Comparison of ENCODE assay signal across 8 mouse cellular contexts in the genomic region with DNA sequence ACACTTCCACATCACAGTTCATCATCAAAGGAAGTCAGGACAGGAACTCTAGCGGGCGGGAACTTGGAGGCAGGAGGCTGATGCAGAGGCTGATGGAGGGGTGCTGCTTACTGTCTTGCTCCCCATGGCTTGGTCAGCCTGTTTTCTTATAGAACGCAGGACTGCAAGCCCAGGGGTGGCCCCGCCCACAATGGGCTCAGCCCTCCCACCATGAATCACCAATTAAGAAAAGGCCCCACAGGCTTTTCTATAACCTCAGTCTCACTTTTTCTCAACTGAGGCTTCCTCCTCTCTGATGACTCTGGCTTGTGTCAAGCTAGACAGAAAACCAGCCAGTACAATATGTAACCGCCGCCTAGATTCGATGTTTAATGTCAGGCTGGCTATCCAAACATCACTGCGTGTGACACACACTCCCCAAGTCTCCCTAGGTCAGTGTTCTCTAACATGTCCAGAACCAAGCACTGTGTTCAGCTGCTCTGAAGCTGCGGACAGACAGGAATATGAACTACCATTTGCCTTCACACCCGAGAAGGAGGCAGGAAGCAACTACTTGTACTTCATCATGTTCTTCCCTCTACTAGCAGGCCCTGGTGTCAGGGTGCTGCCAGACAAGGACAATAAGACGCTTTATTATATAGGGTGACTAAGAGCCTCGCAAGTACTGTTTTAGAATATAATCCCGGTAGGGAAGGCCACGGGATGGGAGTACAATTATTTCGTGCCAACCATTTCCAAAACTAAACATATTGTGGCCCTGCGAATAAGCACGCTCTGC. TPM values are rescaled to one million over a fixed set of nuclear protein-coding genes. Genes with fewer than 3 reads are reported as not detected.
A peak's percentile ranks its signal among the peaks of the same experiment; 100 is the strongest.
DNase-seq lines count a peak whose midpoint lies in the region; ATAC-seq and TF ChIP-seq lines count a peak whose summit lies in the region.

No protein-coding gene starts in this region.

- H3K36me3 ChIP-seq in forebrain, postnatal 0 days (ENCODE audit: insufficient read depth), result no peaks in the 10 kb centered on the region
- H3K36me3 ChIP-seq in macrophage (ENCODE audit: inconsistent target), result no peaks in the 10 kb centered on the region
- no peaks in the 10 kb centered on the region for H3K36me3 ChIP-seq in stomach, embryonic 14.5 days (ENCODE audit: control insufficient read depth, insufficient read depth, low read length)

- no peak for ATAC-seq in forebrain, postnatal 0 days
- ATAC-seq in stomach, embryonic 14.5 days (ENCODE audit: insufficient number of reproducible peaks, insufficient read depth, low FRiP score, low read depth), result no peak
- no peak for ATAC-seq in granulocyte monocyte progenitor cell, adult 5-6 weeks (replicated peaks; ENCODE audit: poor library complexity, severe bottlenecking)

- H3K79me2 ChIP-seq in macrophage (ENCODE audit: inconsistent target), result peaks cover 56% of the 10 kb centered on the region

- H3K4me3 ChIP-seq in forebrain, postnatal 0 days (ENCODE audit: low read depth, low read length), result peak overlapping the region; percentile 93
- H3K4me3 ChIP-seq in macrophage (ENCODE audit: inconsistent target), result peak overlapping the region; percentile 62
- peak overlapping the region; percentile 92 for H3K4me3 ChIP-seq in stomach, embryonic 14.5 days (ENCODE audit: low read depth, low read length)

- no peak for TF ChIP-seq CTCF in forebrain, postnatal 0 days (IDR thresholded peaks at IDR 0.05; ENCODE audit: low read depth)

- H3K9ac ChIP-seq in forebrain, postnatal 0 days, result peak overlapping the region; percentile 87
- peak overlapping the region; percentile 90; the same call in 1 of the 2 replicates for H3K9ac ChIP-seq in stomach, embryonic 14.5 days (replicated peaks; ENCODE audit: low read depth, low read length)

- H3K9me3 ChIP-seq in forebrain, postnatal 0 days (ENCODE audit: low read length), result no peaks in the 10 kb centered on the region
- H3K9me3 ChIP-seq in stomach, embryonic 14.5 days (ENCODE audit: control insufficient read depth, low read depth, low read length), result no peaks in the 10 kb centered on the region

- peaks cover 22% of the 10 kb centered on the region; the same call in 1 of the 2 replicates for H3K4me1 ChIP-seq in forebrain, postnatal 0 days (ENCODE audit: insufficient read depth)
- peaks cover 44% of the 10 kb centered on the region for H3K4me1 ChIP-seq in stomach, embryonic 14.5 days (ENCODE audit: control insufficient read depth, insufficient read depth, low read length)

- H3K27ac ChIP-seq in forebrain, postnatal 0 days (ENCODE audit: low read depth, low read length), result peak overlapping the region; percentile 94
- peak overlapping the region; percentile 88 for H3K27ac ChIP-seq in macrophage
- peak overlapping the region; percentile 96 for H3K27ac ChIP-seq in stomach, embryonic 14.5 days (ENCODE audit: low read length)

- DNase-seq in gastrocnemius, postnatal 25 days, result peak; percentile 40
- DNase-seq in gastrocnemius, postnatal 10 days, result no peak
- peak; percentile 62 for DNase-seq in adrenal gland, postnatal 10 days
- peak; percentile 41 for DNase-seq in forebrain, postnatal 0 days
- DNase-seq in kidney, postnatal 10 days, result peak; percentile 72

- 11% methylated on average over 17 of the region's 17 CpGs for WGBS in forebrain, postnatal 0 days
- WGBS in macrophage (ENCODE audit: missing documents), result 17% methylated on average over 17 of the region's 17 CpGs
- 9% methylated on average over 17 of the region's 17 CpGs for WGBS in stomach, embryonic 14.5 days

- H3K4me2 ChIP-seq in forebrain, postnatal 0 days (ENCODE audit: low read depth), result peak overlapping the region; percentile 73
- H3K4me2 ChIP-seq in stomach, embryonic 14.5 days (replicated peaks; ENCODE audit: low read depth, low read length), result peak overlapping the region; percentile 57

- H3K27me3 ChIP-seq in forebrain, postnatal 0 days (ENCODE audit: insufficient read depth, low read length), result no peaks in the 10 kb centered on the region
- no peaks in the 10 kb centered on the region for H3K27me3 ChIP-seq in stomach, embryonic 14.5 days (ENCODE audit: control insufficient read depth, insufficient read depth, low read length)

RNA-seq across cellular contexts. Expression of a gene that starts 1.4 kb away (rescaled TPM):
- total RNA-seq in gastrocnemius, postnatal 25 days (2021), result 10 to 100 TPM; 11.9 to 17.1 TPM
- 10 to 100 TPM; 39.1 to 48.9 TPM for total RNA-seq in gastrocnemius, postnatal 10 days (2021)
- 10 to 100 TPM; 66.4 to 78.9 TPM for total RNA-seq in adrenal gland, postnatal 10 days (2021)
- 159 and 178 TPM in 2 replicates for total RNA-seq in forebrain, postnatal 0 days (2014; rRNA removed)
- 148 and 167 TPM in 2 replicates for polyA plus RNA-seq in forebrain, postnatal 0 days (2015; fragmentation: Nextera tagmentation; extraction: Ambion mirVana)
- total RNA-seq in macrophage (2018; cell fraction: chromatin; rRNA removed), result 100 to 1,000 TPM in 17 of 26 experiments, 10 to 100 TPM in 9; 22.3 to 244 (median 133) TPM
- total RNA-seq in macrophage (2018; cell fraction: cytosol; rRNA removed), result 100 to 1,000 TPM; 158 to 295 (median 208) TPM
- total RNA-seq in macrophage (2018; cell fraction: nucleus; rRNA removed), result 100 to 1,000 TPM in 21 of 26 experiments, 10 to 100 TPM in 5; 51.2 to 265 (median 156) TPM
- 171 to 329 TPM (median 266 TPM) in 3 replicates for polyA plus RNA-seq in macrophage (2018)
- polyA plus RNA-seq in stomach, embryonic 14.5 days (2014; fragmentation: Nextera tagmentation; extraction: Ambion mirVana), result 131 and 145 TPM in 2 replicates
- total RNA-seq in granulocyte monocyte progenitor cell, adult 5-6 weeks (2014; fragmentation: Nextera tagmentation), result 55.8 and 64.9 TPM in 2 replicates
- 80.5 and 102 TPM in 2 replicates for total RNA-seq in granulocyte monocyte progenitor cell, adult 5-6 weeks (2017)
